20 mouse cellular contexts compared by ENCODE assay signal in genomic region chr15:12008894-12009293, GRCm38 (mm10). TPM values are rescaled to one million over a fixed set of nuclear protein-coding genes. Genes with fewer than 3 reads are reported as not detected.
DNase-seq lines count a peak whose midpoint lies in the region; ATAC-seq and TF ChIP-seq lines count a peak whose summit lies in the region.
"Had no signal": no experiment of that assay in that cellular context is flagged by ENCODE, and none has a peak within 500 bp of the region (broad histone marks: within the 10 kb centered on the region; RNA-seq: fewer than 3 reads in every experiment).

No protein-coding gene starts in this region.

- intact Hi-C loops in heart, postnatal 25 days (cut with DNase I) = no loop called here

- H3K4me3 ChIP-seq in testis, adult 2 months (ENCODE audit: control insufficient read depth, low read depth, low read length) = peak overlapping the region; percentile 3
- H3K4me3 ChIP-seq in heart, embryonic 10.5 days = no peak overlapping the region
- H3K4me3 ChIP-seq: embryonic facial prominence, embryonic 10.5 days; forebrain, embryonic 13.5 days; hindbrain, embryonic 10.5 days had no signal

- peaks cover 6% of the 10 kb centered on the region for H3K4me1 ChIP-seq in testis, adult 2 months (ENCODE audit: control insufficient read depth, insufficient read depth, low read length)
- 0 out of 2 replicates have a peak, but pooled peaks cover 4% of the 10 kb centered on the region for H3K4me1 ChIP-seq in heart, embryonic 10.5 days
- H3K4me1 ChIP-seq: embryonic facial prominence, embryonic 10.5 days; forebrain, embryonic 13.5 days; hindbrain, embryonic 10.5 days had no signal

- no peak overlapping the region for H3K27ac ChIP-seq in testis, adult 2 months (ENCODE audit: control insufficient read depth, insufficient read depth, low read depth, low read length)
- no peak overlapping the region for H3K27ac ChIP-seq in heart, embryonic 10.5 days
- H3K27ac ChIP-seq: embryonic facial prominence, embryonic 10.5 days; forebrain, embryonic 13.5 days; hindbrain, embryonic 10.5 days; hindbrain, embryonic 14.5 days had no signal

- 86% methylated on average over 5 of the region's 5 CpGs for WGBS in heart, embryonic 10.5 days

- H3K27me3 ChIP-seq in testis, adult 2 months (ENCODE audit: control insufficient read depth, insufficient read depth, low read length) = no peaks in the 10 kb centered on the region
- no peaks in the 10 kb centered on the region for H3K27me3 ChIP-seq in heart, embryonic 10.5 days (ENCODE audit: insufficient read depth, poor library complexity, severe bottlenecking)
- H3K27me3 ChIP-seq: forebrain, embryonic 13.5 days; Patski had no signal

- no peak for DNase-seq in testis, postnatal 10 days (ENCODE audit: low spot score)
- DNase-seq in naive thymus-derived CD4-positive, alpha-beta T cell, adult 2 months (ENCODE audit: low read depth) = peak; percentile 8
- DNase-seq in heart, postnatal 25 days (ENCODE audit: low spot score) = no peak
- DNase-seq in heart, adult 11 months = no peak
- no peak for DNase-seq in heart, embryonic 10.5 days (ENCODE audit: low spot score)
- DNase-seq: adrenal gland, postnatal 14 days; cerebellum, adult 18-20 months; cerebellum, adult 9-11 months; cerebellum, postnatal 36 days; forebrain, postnatal 0 days; gastrocnemius, postnatal 14 days; heart, postnatal 10 days had no signal

- ATAC-seq in common myeloid progenitor, adult 5-6 weeks (replicated peaks; ENCODE audit: low read depth, poor library complexity, severe bottlenecking) = peak; percentile 24
- ATAC-seq: activated CD4-positive, CD25-positive, alpha-beta regulatory T cell, adult 4 months; forebrain, embryonic 13.5 days; forebrain, postnatal 0 days; Patski had no signal

- TF ChIP-seq CTCF in testis, adult 2 months (IDR thresholded peaks at IDR 0.05; ENCODE audit: control insufficient read depth, insufficient read depth, insufficient replicate concordance, low read depth, low read length) = no peak

- H3K36me3 ChIP-seq in testis, adult 2 months (ENCODE audit: control insufficient read depth, insufficient read depth, low read length) = no peaks in the 10 kb centered on the region
- no peaks in the 10 kb centered on the region for H3K36me3 ChIP-seq in heart, embryonic 10.5 days
- H3K36me3 ChIP-seq: embryonic facial prominence, embryonic 10.5 days; hindbrain, embryonic 10.5 days had no signal

- H3K9me3 ChIP-seq in heart, embryonic 10.5 days = no peaks in the 10 kb centered on the region
- H3K9me3 ChIP-seq: embryonic facial prominence, embryonic 10.5 days; forebrain, embryonic 13.5 days; hindbrain, embryonic 10.5 days had no signal

- TF ChIP-seq POLR2A in testis, adult 2 months (IDR thresholded peaks at IDR 0.05; ENCODE audit: control insufficient read depth, low read depth, low read length) = no peak

RNA-seq across cellular contexts. Expression of gene Sub1, which starts 12.1 kb away (rescaled TPM):
- 21.7 and 26.3 TPM in 2 replicates for polyA plus RNA-seq in testis, adult 2 months (2012; rRNA removed)
- total RNA-seq in common myeloid progenitor, adult 5-6 weeks (2017) = 717 and 731 TPM in 2 replicates
- 10 to 100 TPM; 73.6 to 82.5 TPM for total RNA-seq in heart, postnatal 25 days (2021)
- 627 and 739 TPM in 2 replicates for polyA plus RNA-seq in heart, embryonic 10.5 days (2016; fragmentation: Nextera tagmentation; extraction: Ambion mirVana)
